Mouse (Mus musculus) gastrocnemius, adult 8-10 months (tissue): Measurements from ENCODE around the gene Gm20854. TPM values are rescaled to one million over a fixed set of nuclear protein-coding genes. Genes with fewer than 3 reads are reported as not detected.
"Not testable (repeated sequence)": the region's sequence is repeated elsewhere in the genome, so short reads cannot be mapped to it uniquely, and the experiment has no call there.

Source experiments
- DNase-seq, 2 experiments: peaks; one replicate each; pipeline ENCODE4 v3.0.0; 2022; ENCODE audit warnings: low spot score in 2 of 2
- total RNA-seq, 4 experiments: library from RNA; stranded (reverse); gene quantifications; 2 replicates each; pipeline ENCODE4 v1.2.4; 2022

Gm20854 gene
- total RNA-seq, result not detected

GRCm38 (mm10) chrY:85530808-85531207 is at the start of gene Gm20854:
Gene Gm20854 (minus strand): TSS chrY:85530908.
- not testable (repeated sequence) for DNase-seq
